Mouse (Mus musculus): Measurements from ENCODE around the gene Tuba3b. TPM values are rescaled to one million over a fixed set of nuclear protein-coding genes. Genes with fewer than 3 reads are reported as not detected.

The Tuba3b gene
- total RNA-seq (2021), result under 1 TPM; 0.30 to 0.41 TPM
- long read RNA-seq, experiment 1, partial matches to known transcripts, result 1 of 1 reads
- long read RNA-seq, experiment 1, other reads (novel, unspliced or antisense), result 0 of 1 reads
- long read RNA-seq, experiment 2, result 0 reads

DNA sequence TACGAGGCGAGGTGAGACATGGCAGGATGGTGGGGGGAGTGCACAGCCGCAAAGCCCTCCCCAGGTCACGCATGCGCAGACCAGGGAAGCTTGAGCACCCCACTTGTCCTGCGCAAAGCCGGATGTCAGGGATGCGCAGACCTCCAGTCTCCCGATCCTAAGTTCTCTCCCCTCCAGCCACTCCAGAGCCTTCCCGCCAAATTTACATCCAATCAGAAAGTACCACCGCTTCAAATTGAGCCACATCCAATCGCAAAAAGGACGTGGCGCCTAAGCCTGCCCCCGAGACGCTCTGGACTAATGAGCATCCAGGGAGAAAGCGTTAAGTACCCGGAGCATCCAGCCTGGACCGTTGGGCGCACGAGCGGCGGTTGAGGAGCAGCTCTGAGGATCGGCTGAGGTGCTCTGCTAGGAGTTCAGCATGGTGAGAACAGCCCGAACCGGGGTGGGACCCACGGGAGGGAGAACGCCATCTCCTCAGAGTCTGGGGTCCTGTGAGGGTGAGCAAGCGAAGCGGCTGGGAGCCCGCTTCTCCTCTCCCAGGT is at the start of gene Tuba3b:
Gene Tuba3b (plus strand): TSS at position 92 of the 545 bp plus-strand sequence.
- DNase-seq, result no peak

DNA sequence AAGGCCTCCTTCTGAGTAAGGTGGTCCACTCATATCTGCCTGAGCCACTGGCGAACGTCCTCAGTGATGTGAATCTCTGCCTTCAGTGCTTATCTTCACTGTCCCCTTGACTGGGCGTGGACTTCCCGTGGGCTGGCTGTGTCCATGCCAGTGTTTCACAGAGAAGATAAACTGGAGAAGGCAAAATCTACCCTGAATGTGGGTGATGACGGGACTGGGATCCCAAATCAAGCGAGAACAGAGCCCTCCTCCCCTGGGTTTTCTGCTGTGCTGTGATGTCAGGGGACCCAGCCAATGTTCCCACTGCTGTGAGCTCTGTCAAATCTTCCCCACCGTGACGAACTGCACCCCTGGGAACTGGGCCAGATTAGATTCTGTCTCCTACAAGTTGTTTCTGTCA is 48.3 kb upstream of the Tuba3b start:
- no peak for DNase-seq

DNA sequence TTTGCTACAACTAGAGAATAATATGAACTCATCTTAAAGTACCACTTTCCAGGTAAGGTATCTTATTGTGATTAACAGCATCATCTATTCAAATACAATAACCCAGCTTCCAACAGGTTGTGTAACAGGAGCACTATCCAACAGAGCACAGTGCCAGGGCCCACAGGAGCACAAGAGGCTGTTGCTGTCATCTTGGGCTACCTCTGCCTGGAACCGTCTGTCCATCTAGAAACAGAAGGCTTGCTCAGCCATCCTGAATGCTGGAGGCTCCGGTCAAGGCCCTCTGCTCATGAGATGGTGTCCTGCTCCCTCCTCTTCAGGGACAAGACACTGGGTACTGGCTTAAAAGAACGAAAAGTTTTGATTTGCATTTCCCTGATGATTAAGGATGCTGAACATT is 47.7 kb upstream of the Tuba3b start:
- DNase-seq, result no peak

DNA sequence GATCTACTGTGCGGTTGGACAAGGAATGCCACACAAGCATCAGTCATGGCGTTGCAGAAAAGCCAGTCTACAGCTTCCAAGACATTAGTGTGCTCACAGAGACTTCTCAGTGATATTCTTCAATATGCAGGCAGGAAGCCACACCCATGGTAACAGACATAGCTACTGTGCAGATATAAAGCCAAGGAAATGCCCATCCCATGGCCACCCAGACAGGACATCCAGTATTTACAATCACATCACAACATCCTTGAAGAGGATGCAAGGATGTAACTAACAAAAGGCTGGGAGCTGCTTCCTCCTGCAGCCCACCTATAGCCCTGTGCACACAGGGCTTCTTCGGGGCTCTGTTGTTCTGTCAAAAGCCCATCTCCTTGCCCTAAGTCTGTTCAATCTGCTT is 46.9 kb upstream of the Tuba3b start:
- no peak for DNase-seq

DNA sequence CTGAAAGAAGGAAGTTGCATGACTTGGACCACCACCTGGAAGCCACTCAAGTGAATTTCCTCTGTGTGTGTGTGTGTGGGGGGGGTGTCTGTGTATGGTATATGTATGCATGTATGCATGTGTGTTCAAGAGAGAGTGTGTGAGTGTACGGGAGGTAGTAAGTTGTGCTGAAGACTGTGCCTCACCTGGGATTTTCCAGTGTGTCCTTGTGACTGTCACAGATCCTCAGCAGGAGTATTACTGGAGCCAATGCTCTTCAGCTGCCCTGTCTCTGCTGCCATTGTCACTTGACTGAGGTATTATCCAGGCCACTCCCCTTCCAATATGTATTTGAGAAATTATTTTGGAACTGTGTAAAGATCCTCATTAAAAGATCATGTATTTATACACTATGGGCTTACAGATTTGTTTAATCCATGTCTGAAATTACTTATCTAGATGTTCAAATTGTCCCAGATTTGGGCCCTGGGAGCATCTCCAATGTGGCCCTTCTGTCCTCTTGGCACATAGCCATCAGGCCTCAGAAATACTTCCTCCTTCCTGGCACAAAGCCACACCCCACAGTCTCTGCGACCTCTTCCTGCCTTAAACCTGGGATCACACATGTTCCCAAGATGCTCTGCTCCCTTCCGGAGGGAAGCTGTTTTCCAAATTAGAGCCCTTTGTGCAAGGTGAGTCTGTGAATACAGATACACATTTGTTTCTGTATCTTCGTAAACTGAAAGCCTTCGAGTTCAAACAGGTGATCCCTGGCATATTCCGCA is 42.1 kb upstream of the Tuba3b start:
- DNase-seq, result no peak

DNA sequence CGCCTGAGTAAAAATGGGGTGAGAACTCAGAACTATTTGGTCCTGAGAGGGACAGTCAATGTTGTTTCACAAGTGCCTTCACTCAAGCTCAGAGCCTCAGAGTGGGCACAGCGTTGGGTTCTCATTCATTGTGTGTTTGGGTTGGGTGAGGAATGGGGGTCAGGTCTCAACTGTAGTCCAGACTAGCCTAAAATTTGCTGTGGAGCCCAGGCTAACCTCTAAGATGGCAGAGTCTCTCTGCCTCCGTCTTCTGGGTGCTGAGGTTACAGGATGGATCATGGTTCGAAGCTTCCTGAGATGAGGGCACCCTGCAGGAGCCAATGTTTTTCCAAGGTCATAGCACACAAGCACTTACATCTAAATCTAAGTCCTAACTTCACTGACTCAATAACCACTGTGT is 38.8 kb upstream of the Tuba3b start:
- DNase-seq, result no peak

DNA sequence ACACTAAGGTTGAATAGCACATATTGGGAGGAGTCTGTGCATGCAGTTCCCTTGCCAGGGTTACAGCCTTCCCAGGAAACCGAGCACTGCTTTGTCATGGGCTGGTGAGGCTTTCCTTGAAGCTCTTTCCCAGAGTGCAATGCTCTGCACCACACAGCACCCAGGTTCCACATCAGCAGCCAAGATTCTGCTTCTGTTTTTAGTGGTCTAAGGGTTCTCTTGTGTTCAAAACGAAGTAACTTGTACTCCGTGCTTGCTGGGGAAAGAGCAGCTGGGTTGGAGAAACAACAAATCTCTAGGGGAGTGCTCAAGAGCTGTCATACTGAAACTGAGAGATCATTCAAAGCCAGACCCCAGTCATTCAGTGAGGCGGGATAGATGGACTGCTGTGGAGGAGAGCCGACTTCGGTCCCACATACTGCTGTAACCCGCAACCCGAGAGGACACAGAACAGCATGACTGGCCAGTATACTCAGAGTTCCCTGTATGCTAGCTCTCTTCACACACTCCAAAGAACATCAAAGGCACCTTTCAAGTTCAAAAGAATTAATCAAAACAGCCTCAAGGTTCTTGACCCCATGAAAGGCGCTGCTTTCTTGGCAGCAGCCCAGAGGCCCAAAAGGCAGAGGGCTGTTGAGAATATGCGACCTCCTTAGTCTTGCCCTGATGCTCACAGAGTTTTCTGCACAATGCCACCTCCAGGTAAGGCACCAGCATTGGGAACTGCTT is 36.9 kb upstream of the Tuba3b start:
- DNase-seq, result no peak

DNA sequence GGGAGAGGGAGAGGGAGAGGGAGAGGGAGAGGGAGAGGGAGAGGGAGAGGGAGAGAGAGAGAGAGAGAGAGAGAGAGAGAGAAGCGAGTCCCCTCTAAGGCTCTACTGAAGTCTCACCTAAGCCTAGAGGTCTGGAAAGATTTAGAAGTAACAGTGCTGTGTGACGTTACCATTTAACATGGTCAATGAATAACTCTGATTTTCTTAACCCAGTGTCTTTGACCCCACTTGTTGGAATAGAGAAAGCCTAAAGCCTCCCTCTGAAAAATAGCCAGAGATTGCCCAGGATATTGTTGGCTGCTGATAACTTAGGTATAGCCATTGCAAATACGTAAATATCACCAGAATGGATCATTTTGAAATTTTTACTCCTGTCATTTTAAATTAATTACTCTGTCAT is 35.8 kb upstream of the Tuba3b start:
- DNase-seq, result no peak

DNA sequence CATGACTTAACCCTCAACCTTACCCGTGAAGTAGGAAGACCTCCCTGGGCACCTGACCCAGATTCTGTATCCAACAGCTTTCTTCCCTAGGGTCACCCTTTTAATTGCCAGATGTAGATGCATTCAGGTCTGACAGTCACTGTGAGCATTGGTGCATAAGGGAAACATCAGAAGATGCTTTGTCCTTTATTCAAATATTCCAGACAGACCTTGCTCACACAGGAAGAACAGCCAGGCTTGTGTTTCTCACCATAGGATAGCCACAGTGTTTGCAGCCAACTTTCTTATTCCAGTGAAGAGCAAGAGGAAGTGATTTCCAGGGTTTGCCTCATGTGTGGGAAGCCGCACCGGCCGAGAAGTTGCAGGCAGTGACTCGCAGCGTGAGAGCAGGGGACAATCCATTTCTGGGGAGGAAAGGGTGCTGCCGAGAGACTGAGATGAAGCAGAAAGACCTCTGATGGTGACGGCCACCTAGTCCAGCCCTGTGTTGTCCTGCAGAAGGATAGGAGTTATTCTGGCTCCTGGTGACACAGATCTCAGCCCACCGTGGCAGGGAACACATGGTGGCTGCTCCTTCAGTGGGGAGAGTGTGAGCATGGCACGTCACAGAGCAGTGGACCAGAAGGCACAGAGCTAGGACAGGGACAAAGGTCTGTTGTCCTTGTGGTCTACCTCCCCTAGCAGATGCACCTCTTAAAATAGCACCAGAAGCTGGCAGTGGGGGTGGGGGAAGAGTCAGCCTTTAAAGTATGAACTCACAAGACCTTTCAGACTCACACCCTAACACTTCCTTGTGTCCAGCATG is 34.0 kb upstream of the Tuba3b start:
- DNase-seq, result no peak

DNA sequence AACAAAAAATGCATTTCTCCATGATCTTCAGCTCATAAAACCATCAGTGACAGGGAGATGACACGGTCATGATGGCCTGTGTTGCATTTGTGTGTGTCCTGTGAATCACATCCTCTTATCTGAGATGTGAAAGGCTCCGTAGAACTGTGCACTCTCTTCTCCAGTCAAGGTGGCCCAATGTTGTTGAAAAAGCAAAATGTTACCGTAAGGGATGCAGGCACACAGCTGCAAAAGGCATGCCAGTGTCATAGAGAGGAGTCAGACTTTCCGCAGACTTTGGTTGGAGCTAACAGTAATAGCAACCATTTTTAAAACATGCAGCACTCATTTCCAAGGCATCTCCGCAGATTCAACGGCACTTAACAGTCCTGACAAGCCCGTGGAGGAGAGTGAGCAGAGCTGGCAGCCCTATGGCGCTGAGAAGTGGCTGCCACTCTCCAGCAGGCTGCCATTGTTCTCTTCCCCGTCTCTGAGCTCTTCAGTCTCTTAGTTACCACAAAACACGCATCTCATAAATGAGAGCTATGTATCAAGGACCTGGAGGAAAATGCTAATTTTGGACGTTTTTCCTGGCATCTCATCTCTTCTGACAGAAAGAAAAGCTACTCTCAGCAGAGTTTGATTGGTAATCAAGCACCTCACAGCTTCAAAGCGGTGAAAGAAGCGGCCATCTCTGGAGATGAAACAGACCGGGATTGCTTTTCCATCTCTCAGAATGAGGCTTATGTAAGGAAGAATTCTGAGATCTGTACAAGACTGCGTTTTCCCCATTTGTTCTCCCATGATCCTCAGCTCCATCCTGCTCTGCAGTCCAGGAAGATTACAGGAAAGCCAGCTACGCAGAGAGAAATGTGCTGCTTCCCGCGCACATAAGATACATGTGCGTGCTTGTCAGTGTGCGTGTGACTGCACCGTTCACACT is 30.2 kb upstream of the Tuba3b start:
- DNase-seq, result no peak

DNA sequence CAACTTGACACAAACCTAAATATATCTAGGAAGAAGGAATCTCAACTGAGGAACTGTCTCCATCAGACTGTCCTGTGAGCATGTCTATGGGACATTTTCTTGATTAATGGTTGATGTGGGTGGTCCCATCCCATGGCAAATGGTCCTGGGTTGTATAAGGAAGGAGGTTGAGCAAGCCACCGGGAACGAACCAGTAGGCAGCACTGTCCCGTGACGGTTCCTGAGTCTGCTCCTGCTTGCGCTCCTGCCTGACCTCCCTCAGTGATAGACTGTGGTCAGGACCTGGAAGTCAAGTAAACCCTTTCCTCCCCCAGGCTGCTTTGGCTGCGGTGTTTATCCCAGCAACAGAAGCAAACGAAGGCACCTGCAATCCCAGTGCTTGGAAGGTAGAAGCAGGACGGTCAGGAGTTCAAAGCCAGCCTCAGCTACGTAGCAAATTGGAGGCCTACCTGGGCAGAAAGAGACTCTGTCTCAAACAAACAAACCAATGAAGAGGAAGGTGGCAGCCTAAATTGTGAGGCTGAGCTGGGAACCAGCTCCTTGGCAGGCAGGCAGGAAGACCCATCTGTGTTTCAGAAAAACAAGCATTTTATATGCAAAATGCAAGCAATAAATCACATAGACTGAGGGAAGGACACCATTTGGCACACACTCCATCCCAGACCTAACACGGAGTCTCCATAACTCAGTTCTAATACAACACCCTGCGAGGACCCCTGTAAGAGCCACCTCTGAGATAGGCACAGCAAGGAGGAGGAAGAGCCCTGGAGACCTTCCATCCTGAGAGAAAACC is 24.9 kb upstream of the Tuba3b start:
- no peak for DNase-seq

DNA sequence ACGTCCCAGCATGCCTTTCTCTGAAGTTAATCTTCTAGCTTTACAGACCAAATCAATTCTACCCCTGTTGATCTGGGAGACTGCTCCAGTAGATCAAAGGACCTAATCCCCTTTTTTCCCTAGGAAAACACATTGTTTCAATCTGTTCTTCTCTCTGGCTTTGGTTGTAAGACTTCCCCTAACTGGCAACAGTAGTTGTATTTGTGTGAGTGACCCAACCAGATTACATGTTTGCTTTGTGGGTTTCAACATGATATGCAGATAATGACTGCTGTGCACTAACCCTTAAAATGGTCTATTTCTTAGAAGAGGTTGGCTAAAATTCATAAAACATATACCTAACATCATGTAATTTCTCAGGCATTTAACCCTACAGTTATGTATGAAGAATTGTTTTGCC is 24.0 kb upstream of the Tuba3b start:
- no peak for DNase-seq

DNA sequence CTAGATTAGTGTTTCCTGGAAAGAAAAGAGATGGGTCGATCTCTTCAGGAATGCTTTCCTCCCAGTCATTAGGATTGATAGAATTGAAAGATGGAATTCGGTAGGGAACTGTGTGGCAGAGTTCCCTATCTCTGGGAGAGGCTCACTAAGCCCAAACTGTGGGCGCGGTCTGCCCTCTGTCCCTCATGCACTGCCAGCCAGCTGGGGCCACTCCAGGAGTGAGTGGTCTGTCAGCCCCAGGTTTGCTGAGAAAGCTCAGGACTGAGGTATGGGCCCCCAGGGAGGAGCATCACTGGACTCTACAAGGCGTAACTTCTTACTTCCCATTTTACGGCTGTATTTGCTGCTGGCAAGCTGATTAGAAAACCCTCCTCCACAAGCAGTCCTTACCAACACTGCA is 23.5 kb upstream of the Tuba3b start:
- no peak for DNase-seq

DNA sequence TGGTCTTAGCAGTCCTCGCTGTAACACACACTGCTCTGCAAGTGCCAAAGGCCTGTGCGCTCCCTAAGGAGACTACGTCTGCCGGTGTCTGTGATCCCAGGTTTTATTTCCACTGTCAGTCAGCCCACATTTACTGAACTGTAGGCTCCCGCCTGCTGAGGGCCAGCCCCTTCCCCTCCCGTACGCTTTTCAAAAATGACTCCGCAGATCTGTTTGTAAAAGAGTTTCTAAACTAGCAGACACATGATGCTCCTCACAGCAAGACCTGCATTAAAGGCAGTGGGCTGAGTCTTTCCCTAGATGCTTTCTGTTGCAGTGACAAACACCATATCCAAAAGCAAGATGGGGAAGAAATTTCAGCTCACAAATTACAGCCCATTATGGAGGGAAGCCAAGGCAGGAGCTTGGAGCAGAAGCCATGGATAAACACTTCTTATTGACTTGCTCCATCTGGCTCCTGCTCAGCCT is 23.0 kb upstream of the Tuba3b start:
- no peak for DNase-seq

DNA sequence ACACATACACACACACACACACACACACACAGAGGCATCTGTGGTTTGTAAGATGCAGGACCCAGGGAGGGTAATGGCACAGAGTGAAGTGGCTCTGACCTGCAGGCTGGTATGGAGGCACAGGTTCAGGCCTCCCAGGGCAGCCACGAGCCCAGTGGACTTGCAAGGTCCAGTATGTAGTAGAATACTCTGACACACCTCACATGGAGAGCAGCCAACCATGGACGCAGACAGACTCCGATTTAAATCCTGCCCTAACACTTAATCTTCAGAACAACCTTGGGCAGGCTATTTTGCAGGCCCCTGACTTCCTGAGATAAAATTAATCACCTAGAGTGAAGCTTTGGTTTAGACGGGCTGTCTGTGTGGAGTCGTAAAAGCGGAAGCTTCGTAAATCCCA is 21.6 kb upstream of the Tuba3b start:
- DNase-seq, result no peak

DNA sequence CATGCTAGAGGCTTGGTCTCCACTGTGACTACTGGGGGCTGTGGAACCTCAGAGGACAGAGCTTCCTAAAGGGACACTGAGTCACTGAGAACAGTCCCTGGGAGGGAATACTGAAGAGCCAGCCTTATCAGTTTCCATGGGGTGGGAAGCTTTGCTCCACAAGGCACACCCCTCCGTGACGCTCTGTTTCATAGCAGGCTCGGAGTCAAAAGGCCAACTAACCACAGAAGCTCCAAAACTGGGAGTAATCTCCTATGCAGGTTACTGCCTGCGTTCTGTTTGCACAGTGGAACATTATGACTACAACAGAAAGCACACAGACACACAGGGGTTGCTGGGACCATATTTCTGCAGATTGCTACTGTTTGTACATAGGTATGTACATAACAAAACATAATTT is 19.7 kb upstream of the Tuba3b start:
- no peak for DNase-seq

DNA sequence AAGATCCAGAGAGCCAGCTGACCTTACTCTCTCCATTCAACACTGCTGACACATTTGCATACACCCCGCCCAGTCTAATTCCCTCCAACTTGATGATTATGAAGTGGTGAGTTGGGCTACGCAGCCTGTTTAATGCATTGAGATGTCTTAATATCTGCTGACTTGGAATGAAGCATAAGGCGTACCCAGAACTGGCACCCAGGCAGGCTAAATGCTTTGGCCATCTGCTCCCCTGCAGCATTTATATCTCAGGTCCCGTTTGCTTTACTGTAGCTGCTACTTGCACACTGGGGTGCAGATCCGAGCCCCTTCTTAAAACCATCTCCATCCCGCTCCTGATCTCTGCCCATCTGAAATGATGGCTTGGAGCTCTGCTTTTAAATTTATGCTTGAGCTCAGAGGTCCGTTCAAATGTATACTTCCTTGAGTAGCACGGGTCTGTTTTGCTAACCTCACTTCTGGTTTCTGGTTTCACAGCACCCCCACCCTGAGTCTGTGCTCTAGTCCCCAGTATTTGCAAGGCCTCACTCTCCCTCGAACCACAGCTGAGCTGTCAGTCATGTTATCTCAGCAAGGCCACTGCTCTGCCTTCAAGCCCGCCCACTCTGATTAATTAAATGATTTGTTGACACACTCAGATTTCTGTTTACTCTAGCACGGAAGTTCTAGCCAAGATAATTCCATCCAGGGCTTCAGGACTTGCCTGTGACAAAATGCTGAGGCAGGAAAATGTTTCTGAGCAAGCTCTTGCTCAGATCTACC is 16.6 kb upstream of the Tuba3b start:
- DNase-seq, result no peak

DNA sequence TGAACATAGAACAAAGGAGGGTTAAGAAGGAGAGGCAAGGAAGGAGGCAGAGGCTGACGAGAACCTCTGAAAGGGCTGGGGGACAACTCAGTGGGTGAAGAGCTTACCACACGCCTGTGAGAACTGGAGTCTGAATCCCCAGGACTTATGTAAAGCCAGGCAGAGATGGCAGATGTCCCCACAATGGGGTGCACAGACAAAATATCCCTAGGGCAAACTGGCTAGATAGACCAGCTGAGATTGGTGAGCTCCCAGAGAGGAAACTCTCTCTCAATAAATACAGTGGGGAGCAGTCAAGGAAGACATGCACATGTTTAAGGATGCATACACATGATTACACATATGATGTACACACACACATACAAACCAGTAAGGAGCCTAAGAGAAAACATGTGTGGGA is 11.4 kb upstream of the Tuba3b start:
- no peak for DNase-seq

DNA sequence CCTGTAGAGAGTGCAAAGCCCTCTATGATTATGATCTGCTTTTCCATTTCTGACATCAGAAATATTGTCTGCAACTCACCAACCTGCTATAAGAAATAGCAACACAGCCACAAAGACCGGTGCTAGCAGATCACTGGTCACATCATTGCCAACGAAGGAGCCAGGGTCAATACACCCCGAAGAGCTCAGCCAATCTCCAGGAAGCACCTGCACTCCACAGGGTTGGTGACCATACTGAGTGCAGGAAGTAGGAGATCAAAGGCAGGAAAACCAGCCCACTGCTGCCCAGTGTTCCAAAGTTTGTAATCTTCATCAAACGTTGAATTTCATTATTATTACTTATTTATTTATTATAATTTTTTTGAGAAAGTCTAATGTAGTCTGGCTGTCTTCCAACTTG is 10.9 kb upstream of the Tuba3b start:
- no peak for DNase-seq

DNA sequence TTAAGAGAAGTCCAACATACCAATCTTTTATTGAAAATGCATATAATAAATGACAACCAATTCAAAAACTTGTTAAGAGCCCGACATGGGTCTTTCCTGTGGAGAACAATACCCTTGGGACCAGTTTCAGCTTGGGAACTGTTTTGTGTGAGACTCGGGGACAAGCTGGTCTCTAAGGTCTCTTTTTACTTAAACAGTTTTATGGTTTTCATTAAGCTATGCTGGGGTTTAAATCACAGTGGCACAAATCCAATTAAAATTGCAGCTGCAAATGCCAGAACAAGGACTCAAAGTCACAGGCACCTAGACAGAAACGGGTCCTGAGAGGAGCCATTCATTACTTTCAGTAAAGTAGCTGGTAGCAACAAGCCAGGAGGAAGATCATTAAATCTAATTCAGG is 10.4 kb upstream of the Tuba3b start:
- no peak for DNase-seq

All from heart, adult 18-20 months (tissue).